Mouse (Mus musculus): ENCODE data around the gene Bhmt.

Gene Bhmt

DNA sequence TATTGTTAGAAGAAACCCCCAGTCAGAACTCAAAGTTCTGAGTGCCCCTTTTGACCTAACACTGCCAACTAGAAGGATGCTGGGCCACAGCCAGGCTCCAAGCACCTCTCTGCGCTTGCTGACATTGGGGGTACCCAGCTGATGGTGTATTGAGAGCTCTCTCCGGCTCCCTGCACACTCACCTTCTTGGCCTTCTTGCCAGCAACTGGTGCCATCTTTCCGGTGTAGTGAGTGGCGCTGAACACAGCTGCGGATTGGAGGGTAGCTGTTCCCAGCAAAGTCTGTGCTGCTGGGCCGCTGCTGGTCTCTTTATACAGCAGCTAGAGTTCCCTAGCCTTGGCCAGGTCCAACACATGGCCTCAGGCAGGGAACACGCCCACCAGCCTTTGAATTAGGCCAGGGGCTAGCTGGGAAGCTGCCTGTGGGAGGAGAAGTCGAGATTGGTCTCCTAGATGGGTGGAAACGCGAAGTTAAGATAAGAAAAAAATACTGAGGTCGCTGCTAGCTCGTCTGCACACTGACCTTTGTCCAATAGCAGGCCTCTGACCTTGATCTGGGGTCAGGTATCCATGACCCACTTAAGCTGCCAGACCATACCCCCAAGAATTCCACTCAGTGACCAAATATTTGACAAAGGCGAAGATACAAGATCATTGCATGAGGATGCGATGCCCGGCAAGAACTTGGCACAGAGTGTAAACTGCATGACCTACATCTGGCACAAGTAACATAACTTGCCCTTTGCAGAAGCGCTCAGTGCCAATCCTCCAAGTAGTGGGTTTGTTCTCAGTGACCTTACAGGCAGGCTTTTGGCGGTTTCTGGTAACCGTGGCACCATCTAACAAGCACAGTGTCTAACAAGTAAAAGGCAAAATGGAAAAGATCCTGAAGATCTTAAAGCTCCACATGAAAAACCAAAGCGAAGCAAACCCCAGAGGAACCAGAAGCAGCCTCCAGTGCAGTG lies at the start of gene Bhmt:
Gene Bhmt (minus strand): TSS at position 680 of the 964 bp plus-strand sequence.
- DNase-seq (ENCODE audit: low read depth), result no peak

DNA sequence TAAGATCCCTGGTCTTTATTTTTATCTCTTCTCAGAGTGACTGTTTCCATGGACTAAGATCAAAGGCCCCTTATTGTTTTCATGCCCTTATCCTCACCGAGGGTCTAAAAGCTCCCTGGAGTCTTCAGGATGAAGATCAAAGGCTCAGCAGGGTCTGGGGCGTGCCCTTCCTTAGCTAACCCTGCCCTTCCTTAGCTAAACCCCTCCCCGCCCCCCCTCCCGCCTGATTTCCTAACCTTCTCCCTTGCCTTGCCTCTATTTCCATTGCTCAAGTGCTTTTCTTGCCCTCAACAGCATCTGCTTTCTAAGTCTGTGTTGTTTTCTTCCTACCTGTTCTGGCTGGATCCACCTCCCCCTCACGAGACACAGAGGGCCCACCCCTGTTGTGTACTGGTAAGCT lies 49.6 kb upstream of the Bhmt start:
- no peak for DNase-seq (ENCODE audit: low read depth)

GRCm38 (mm10) chr13:93685226-93685625 lies 47.5 kb upstream of the Bhmt start:
- DNase-seq (ENCODE audit: low read depth), result no peak

GRCm38 (mm10) chr13:93683336-93683735 lies 45.6 kb upstream of the Bhmt start:
- no peak for DNase-seq (ENCODE audit: low read depth)

DNA sequence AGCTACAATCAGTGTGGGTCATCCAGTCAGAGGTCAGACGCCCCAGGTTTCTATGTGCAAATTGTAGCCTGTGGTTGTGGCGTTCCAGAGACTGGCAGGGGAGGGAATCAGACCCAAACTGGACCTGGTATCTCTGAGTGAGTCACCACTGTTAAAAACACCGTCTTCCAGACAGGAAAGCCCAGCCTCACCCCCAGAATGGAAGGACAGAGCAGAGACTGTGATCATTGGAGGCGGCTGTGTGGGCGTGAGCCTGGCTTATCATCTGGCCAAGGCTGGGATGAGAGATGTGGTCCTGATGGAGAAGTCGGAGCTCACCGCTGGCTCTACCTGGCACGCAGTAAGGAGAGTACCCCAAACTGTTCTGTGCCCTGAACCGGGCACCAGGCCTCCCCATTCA lies 39.1 kb upstream of the Bhmt start:
- DNase-seq (ENCODE audit: low read depth), result no peak

DNA sequence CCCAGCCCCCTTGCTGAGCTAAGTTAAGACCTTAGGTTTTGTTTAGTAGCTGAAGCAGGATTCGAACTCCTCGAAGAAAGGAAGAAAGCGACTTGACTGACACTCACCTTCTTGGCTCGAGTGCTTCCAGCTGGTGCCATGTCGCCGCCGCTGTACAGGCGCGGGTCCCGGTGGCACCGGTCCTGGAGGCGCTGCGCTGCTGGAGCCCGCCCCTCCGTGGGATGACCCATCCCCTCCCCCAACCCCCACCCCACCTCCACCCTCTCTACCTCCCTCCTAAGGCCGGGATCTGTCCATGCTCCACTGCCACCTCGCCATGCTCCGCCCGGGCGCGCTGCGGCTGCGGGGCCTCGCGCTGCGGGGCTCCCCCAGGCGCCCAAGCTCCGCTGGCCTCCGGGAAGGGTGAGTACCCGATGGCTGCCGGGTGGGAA lies 36.4 kb upstream of the Bhmt start, which contains the start of the genes Bhmt2 and Dmgdh:
Gene Bhmt2 (minus strand): TSS at position 172 of the 431 bp plus-strand sequence.
Gene Dmgdh (plus strand): TSS at position 303 of the 431 bp plus-strand sequence.
- DNase-seq (ENCODE audit: low read depth), result no peak

- no peak for DNase-seq (ENCODE audit: low read depth)
Measured at GRCm38 (mm10) chr13:93673296-93673695, 35.5 kb upstream of the Bhmt start.

DNA sequence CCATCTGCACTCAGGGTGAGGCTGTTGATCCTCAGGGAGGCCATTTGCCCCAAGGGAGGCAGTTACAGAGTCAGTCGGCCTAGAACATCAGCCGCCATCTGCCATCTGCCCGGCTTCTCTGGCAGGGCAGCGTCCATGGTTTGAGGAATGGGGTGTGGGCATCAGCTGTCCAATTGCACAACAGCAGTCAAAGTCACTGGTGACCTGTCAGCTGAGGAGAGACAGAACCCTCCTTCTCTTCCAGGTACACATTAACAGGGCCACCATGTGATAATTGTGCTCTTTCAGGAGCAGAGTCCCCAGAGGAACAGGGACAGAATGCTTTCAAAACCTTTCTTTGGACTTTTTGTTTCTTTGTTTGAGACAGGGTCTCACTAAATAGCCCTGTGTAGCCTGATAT lies 34.6 kb upstream of the Bhmt start:
- DNase-seq (ENCODE audit: low read depth), result no peak

- no peak for DNase-seq (ENCODE audit: low read depth)
Measured at GRCm38 (mm10) chr13:93667586-93667985, 29.8 kb upstream of the Bhmt start.

- no peak for DNase-seq (ENCODE audit: low read depth)
Measured at GRCm38 (mm10) chr13:93657941-93658340, 20.2 kb upstream of the Bhmt start.

DNA sequence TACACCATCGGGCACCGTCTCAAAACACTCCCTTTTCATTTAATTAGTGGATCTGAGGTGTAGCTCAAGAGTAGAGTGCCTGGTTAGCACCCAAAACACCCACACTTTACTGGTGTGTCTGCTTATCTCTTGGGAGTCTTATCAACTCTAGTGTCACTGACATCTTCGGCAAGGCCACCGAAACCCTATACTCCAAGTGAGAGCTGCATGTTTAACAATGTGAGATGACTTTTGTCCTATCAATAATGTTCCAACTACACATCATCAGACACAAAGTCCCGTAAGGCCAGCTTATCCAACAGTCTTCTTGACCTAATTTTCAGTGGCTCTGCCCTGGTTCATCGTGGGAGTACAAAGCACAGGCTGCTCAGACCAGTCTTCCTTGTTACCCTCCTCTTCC lies 15.6 kb upstream of the Bhmt start:
- no peak for DNase-seq (ENCODE audit: low read depth)

GRCm38 (mm10) chr13:93648387-93649130 lies 10.8 kb upstream of the Bhmt start:
- no peak for DNase-seq (ENCODE audit: low read depth)

DNA sequence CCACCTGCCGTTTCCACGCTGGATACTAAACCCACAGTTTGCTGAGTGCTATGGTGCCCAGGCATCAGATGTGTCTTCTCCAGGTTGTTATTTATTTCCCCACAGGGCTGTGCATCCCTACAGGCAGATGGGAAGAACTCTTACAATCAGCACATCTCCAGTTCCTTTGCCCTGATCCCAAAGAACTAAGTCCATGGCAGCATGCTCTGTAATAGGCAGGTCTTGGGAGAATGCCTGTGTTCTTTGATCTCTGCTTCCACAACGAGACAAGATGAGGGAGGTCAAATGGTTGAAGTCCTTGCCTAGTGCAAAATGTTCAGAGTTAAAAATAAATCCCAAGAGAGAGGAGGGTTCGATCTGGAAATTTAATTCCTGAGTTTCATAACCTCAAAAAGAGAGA lies 1.9 kb upstream of the Bhmt start:
- DNase-seq (ENCODE audit: low read depth), result no peak

DNA sequence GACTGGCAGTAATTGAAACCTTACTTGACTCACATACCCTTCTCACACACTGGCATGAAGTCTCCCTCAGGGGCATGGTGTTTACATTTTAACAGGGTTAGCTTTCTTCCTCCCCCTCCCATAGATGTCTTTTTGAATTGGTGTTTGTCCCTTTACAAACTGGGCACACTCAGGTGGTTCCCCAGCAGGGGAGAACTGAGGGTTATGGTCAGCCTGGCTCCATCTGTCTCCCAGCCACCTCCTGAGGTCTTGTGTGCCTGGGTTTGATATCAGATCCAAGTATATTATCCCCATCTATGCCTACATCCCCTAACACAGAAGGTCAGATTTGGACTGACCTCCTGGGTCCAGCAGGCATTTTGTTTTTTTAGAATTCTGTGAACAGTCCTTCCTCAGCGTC lies 1.2 kb downstream of the Bhmt start:
- no peak for DNase-seq (ENCODE audit: low read depth)

DNA sequence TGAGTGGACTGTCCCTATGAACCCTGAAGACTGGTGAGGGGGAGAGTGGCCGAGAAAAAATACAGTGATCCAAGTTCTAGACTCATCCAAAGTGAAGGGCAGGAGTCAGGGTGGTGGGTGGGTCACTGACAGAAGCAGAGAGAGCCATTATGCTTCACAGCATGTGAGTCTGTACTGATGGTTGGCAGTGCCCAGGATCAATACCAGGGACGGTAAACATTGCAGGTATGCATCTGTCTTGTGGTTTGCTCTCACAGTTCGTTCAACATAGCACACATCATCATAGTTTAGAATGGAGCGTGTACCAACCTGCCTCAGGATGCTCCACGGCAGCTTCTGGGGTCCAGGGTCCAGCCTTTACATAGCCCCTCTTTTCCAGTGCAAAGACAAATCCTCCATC lies 4.8 kb downstream of the Bhmt start:
- no peak for DNase-seq (ENCODE audit: low read depth)

- no peak for DNase-seq (ENCODE audit: low read depth)
Measured at GRCm38 (mm10) chr13:93630941-93631705, 6.6 kb downstream of the Bhmt start.

DNA sequence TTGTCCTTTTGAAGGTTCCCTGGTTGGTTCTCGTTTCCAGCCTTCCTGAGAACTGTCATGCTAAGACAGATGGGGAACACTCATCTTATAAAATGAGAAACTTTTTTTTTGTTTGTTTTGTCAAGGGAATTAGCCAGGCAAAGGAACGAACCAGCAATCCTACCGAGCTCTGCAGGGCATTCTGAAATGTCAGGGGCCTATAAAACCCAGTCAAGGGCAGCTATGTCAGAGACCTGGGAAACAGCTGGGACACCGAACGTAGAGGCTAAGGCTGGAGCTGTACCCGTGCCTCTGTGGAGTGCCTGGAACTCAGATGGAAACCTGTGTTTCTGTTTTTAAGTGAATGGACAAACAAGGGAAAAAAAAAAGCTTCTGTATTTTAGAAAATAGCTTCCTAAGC lies 8.9 kb downstream of the Bhmt start:
- DNase-seq (ENCODE audit: low read depth), result no peak

GRCm38 (mm10) chr13:93614361-93614948 lies 23.3 kb downstream of the Bhmt start:
- DNase-seq (ENCODE audit: low read depth), result no peak

GRCm38 (mm10) chr13:93613771-93614170 lies 24.0 kb downstream of the Bhmt start:
- no peak for DNase-seq (ENCODE audit: low read depth)

DNA sequence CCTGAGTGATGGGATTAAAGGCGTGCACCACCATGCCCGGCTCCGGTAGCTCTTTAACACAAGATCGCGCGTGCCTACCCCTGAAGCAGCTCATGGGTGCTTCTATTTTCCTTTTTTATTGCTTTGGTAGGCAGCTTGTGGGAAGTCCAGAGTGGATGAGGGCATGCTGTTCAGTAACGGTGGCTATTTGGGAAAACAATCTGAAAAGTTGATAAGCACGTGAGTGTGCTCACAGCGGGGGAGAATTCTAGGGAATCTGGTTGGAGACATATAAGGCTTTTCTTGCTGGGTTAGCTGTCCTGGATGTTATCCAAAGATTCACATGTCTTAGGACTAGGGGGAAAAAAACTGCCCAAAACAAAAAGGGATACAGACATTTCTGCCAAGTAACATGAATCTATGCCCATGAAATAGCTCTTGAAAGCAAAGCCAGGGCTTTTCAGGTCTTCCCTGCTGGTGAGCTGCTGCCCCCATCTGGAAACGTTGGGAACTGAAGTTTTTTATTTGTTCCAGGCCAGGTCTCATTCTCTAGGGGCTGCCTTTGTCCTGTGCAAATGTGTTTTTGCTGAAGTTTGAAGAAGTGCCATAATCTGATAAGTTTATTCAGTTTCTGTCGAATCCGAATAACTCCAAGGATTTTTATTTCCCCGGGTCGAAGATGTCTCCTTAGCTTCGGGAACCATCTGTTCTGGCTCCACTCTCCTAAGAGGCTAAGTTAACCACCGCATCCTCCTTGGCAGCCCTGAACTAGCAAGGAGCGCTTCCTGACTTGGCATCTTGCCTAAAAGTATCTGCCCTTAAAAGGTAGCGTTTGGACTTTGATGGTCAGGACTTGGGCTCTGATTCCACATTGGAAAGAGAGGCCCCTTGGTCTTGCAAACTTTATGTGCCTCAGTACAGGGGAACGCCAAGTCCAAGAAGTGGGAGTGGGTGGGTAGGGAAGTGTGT lies 24.8 kb downstream of the Bhmt start:
- DNase-seq (ENCODE audit: low read depth), result peak; percentile 43

- no peak for DNase-seq (ENCODE audit: low read depth)
Measured at GRCm38 (mm10) chr13:93608476-93608875, 29.3 kb downstream of the Bhmt start.
